Mouse (Mus musculus): ENCODE data around the gene Ggps1. TPM values are rescaled to one million over a fixed set of nuclear protein-coding genes. Genes with fewer than 3 reads are reported as not detected.

Gene Ggps1
- polyA plus RNA-seq (2012; rRNA removed): 44.5 and 45.7 TPM in 2 replicates

DNA sequence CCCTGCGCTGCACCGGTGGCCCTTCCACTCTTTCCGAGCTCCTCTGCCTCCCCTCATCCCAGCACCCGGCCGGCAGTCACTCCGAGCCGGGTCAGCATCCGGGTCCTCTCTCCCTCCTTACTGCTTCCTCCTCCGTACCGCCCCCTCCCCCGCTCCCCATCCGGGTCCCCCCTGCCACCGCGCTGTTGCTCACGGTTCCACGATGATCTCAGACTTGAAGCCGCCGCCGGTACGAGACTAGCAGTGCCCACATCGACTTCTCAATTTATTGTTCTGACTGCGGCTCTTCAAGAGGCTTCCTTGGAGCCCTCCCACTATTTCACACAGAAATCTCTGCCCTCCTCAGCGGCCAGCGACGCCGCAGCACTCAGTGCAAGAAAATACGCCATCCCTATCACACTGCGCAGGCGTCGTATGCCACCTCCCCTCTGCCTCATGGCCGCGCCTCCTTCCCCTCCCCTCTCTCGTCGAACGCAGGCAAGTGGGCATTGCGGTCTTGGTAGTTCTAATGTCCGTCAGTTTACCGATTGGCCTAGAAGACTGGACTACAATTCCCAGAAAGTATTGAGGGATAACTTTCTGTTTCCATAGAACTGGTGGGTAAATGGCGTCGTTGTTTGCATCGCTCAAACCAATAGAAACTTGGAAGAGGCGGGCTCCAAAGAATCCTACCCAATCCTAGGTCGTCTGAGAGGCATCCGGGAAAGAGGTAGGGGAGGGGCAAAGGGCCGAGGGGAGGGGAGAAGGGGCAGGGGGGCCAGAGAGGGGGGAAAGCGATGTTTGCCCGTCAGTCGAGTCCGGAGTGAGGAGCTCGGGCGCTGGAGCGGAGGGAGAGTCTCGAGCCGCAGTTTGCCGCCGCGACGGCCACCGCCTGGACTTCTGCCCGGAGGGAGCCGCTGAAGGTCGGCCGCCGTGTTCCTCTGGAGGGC is at the start of gene Ggps1, which contains the start of gene Arid4b:
Ggps1 (minus strand) TSS at position 476 of the 929 bp plus-strand sequence.
Arid4b (plus strand) TSS at position 220 of the 929 bp plus-strand sequence.

DNA sequence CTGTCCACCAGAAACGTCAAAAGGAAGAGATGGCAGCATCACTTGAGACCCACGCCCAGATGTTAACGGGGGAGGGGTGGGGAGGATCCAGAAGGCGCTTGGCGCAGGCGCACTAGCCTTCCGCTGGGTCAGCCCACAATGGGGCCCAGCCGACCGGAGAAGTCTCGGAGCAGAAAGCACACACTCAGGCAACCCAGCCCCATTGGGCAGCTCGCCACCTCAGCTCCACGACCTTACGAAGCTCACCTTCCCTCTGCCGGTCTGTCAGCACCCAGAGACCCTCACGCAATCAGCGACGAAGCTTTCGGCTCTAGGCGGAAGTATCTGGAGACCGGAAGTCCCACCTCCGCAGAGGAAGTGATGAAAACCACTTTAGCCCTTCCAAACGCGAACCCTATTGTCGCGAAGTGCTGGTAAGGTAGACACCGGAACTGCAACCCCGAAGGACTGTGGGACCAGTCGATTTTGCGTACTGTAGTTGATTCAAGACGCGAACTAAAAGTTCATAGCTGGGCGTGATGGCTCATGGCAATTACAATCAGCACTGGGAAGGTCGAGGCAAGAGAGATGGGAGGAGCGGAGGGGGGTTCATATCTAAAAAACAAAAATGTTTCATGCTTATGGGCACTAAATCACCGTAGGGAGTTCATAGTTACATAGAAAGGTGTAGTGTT is 23.9 kb downstream of the Ggps1 start, which contains the start of gene Tbce:
Tbce (minus strand) TSS at position 347 of the 674 bp plus-strand sequence.

Other genes starting within 250 kb of the Ggps1 start
- 27.3 and 28.8 TPM in 2 replicates for gene B3galnt2, start 109.0 kb downstream of the Ggps1 start, polyA plus RNA-seq (2012; rRNA removed)
- 188 and 203 TPM in 2 replicates for gene Tbce, start 23.9 kb downstream of the Ggps1 start, polyA plus RNA-seq (2012; rRNA removed)
- 25.0 and 26.1 TPM in 2 replicates for gene Arid4b, start 256 bp downstream of the Ggps1 start, polyA plus RNA-seq (2012; rRNA removed)

All from central nervous system, embryonic 18 days (tissue).